Mouse (Mus musculus) MEL (cell line): ENCODE data around the gene Npas3. TPM values are rescaled to one million over a fixed set of nuclear protein-coding genes. Genes with fewer than 3 reads are reported as not detected.

Source experiments
- DNase-seq: peaks from one replicate; pipeline ENCODE4 v3.0.0; 2011; ENCODE audit warnings: low read depth, low spot score
- H3K27ac ChIP-seq: 2 replicates; pipeline ENCODE4 v1.5.1; 2012; ENCODE audit warnings: low read depth, mild to moderate bottlenecking, control low read depth, low read length, moderate library complexity; ENCODE audit not compliant: control insufficient read depth
- H3K27me3 ChIP-seq, 2 experiments: fragments of 150-350 bp in 1 of 2; sonication (generic) in 1 of 2; 2 replicates each; pipeline ENCODE4 v1.6.1; 2012; ENCODE audit warnings: low read length in 2 of 2, mild to moderate bottlenecking in 2 of 2, improper control_type of control experiment in 1 of 2, moderate library complexity in 1 of 2; ENCODE audit not compliant: insufficient read depth in 2 of 2, control insufficient read depth in 1 of 2
- H3K36me3 ChIP-seq, 2 experiments: 2 replicates each; pipeline ENCODE4 v1.6.1; 2012 to 2014; ENCODE audit warnings: low read length in 2 of 2, improper control_type of control experiment in 1 of 2, inconsistent platforms in 1 of 2, mild to moderate bottlenecking in 1 of 2; ENCODE audit not compliant: insufficient read depth in 2 of 2, control insufficient read depth in 1 of 2
- H3K4me1 ChIP-seq, 2 experiments: fragments of 150-350 bp in 1 of 2; sonication (generic) in 1 of 2; 2 replicates each; pipeline ENCODE4 v1.6.1; 2012; ENCODE audit warnings: low read length in 2 of 2, improper control_type of control experiment in 1 of 2, mild to moderate bottlenecking in 1 of 2; ENCODE audit not compliant: insufficient read depth in 2 of 2, control insufficient read depth in 1 of 2
- H3K4me3 ChIP-seq, 2 experiments: fragments of 150-350 bp in 1 of 2; sonication (generic) in 1 of 2; 2 replicates each; pipeline ENCODE4 v1.5.1; 2012; ENCODE audit warnings: low read depth in 2 of 2, low read length in 2 of 2, mild to moderate bottlenecking in 2 of 2, moderate library complexity in 2 of 2, control low read depth in 1 of 2, improper control_type of control experiment in 1 of 2; ENCODE audit not compliant: control insufficient read depth in 1 of 2, insufficient read depth in 1 of 2
- H3K79me2 ChIP-seq: 2 replicates; pipeline ENCODE4 v1.6.1; 2012; ENCODE audit warnings: mild to moderate bottlenecking, low read length, moderate library complexity; ENCODE audit not compliant: control insufficient read depth, poor library complexity, insufficient read depth
- H3K9ac ChIP-seq: 2 replicates; pipeline ENCODE4 v1.6.1; 2012; ENCODE audit warnings: low read depth, mild to moderate bottlenecking, control low read depth, low read length, moderate library complexity; ENCODE audit not compliant: control insufficient read depth, poor library complexity, severe bottlenecking
- H3K9me3 ChIP-seq: fragments of 150-350 bp; sonication (generic); replicated peaks from 2 replicates; pipeline ENCODE4 v1.6.1; 2012; ENCODE audit warnings: mild to moderate bottlenecking, low read length, improper control_type of control experiment, moderate library complexity; ENCODE audit not compliant: insufficient read depth
- CTCF ChIP-seq, 3 experiments: IDR thresholded peaks in 2 of 3; conservative IDR thresholded peaks in 1 of 3; 2 replicates each; pipeline ENCODE4 v1.5.1; 2011 to 2012; ENCODE audit warnings: low read length in 3 of 3, low read depth in 2 of 3, mild to moderate bottlenecking in 2 of 3, improper control_type of control experiment in 1 of 3, inconsistent platforms in 1 of 3, mixed read lengths in 1 of 3, moderate library complexity in 1 of 3; ENCODE audit not compliant: control insufficient read depth in 1 of 3, insufficient read depth in 1 of 3, poor library complexity in 1 of 3, severe bottlenecking in 1 of 3
- E2F4 ChIP-seq: IDR thresholded peaks from 2 replicates; pipeline ENCODE4 v1.6.1; 2011; ENCODE audit warnings: low read depth, low read length, improper control_type of control experiment, borderline replicate concordance
- ETS1 ChIP-seq: IDR thresholded peaks from 2 replicates; pipeline ENCODE4 v1.6.1; 2012; ENCODE audit warnings: low read depth, mild to moderate bottlenecking, inconsistent platforms, low read length, improper control_type of control experiment, moderate library complexity
- GATA1 ChIP-seq: IDR thresholded peaks from 2 replicates; pipeline ENCODE4 v1.6.1; 2011; ENCODE audit warnings: low read depth, low read length, improper control_type of control experiment
- JUND ChIP-seq: IDR thresholded peaks from 2 replicates; pipeline ENCODE4 v1.6.1; 2011; ENCODE audit warnings: low read depth, mild to moderate bottlenecking, improper control_type of control experiment, low read length
- KAT2A ChIP-seq: conservative IDR thresholded peaks from 2 replicates; pipeline ENCODE4 v1.6.1; 2012; ENCODE audit warnings: low read depth, low read length, improper control_type of control experiment, inconsistent platforms
- MAX ChIP-seq: IDR thresholded peaks from 2 replicates; pipeline ENCODE4 v1.6.1; 2011; ENCODE audit warnings: low read length, improper control_type of control experiment
- MAZ ChIP-seq: IDR thresholded peaks from 2 replicates; pipeline ENCODE4 v1.6.1; 2012; ENCODE audit warnings: low read depth, mild to moderate bottlenecking, inconsistent platforms, low read length, improper control_type of control experiment
- NELFE ChIP-seq: IDR thresholded peaks from 2 replicates; pipeline ENCODE4 v1.6.1; 2011; ENCODE audit warnings: low read depth, low read length, improper control_type of control experiment
- POLR2AphosphoS2 ChIP-seq: IDR thresholded peaks from 2 replicates; pipeline ENCODE4 v1.6.1; 2011; ENCODE audit warnings: low read length, improper control_type of control experiment
- RAD21 ChIP-seq: IDR thresholded peaks from 2 replicates; pipeline ENCODE4 v1.6.1; 2011; ENCODE audit warnings: mild to moderate bottlenecking, low read depth, low read length, improper control_type of control experiment
- RCOR1 ChIP-seq: IDR thresholded peaks from 2 replicates; pipeline ENCODE4 v1.6.1; 2012; ENCODE audit warnings: low read depth, mild to moderate bottlenecking, inconsistent platforms, low read length, improper control_type of control experiment
- SMC3 ChIP-seq: IDR thresholded peaks from 2 replicates; pipeline ENCODE4 v1.6.1; 2011; ENCODE audit warnings: low read depth, low read length, improper control_type of control experiment
- TAL1 ChIP-seq: IDR thresholded peaks from 2 replicates; pipeline ENCODE4 v1.6.1; 2012; ENCODE audit warnings: mild to moderate bottlenecking, inconsistent platforms, low read length, moderate library complexity, mixed read lengths
- TBP ChIP-seq: IDR thresholded peaks from 2 replicates; pipeline ENCODE4 v1.8.0; 2011; ENCODE audit warnings: low read depth, low read length, improper control_type of control experiment
- TCF12 ChIP-seq: IDR thresholded peaks from 2 replicates; pipeline ENCODE4 v1.6.1; 2014; ENCODE audit warnings: low read depth, mild to moderate bottlenecking, inconsistent platforms, low read length, improper control_type of control experiment, moderate library complexity
- UBTF ChIP-seq: IDR thresholded peaks from 2 replicates; pipeline ENCODE4 v1.6.1; 2012; ENCODE audit warnings: low read depth, mild to moderate bottlenecking, inconsistent platforms, low read length, improper control_type of control experiment, moderate library complexity, borderline replicate concordance; ENCODE audit not compliant: insufficient read depth
- USF2 ChIP-seq, 2 experiments: IDR thresholded peaks; 2 replicates each; pipeline ENCODE4 v1.6.1; 2011 to 2012; ENCODE audit warnings: improper control_type of control experiment in 2 of 2, low read length in 2 of 2, borderline replicate concordance in 1 of 2, inconsistent platforms in 1 of 2, low read depth in 1 of 2, mild to moderate bottlenecking in 1 of 2; ENCODE audit not compliant: insufficient read depth in 1 of 2
- ZC3H11A ChIP-seq: IDR thresholded peaks from 2 replicates; pipeline ENCODE4 v1.6.1; 2012; ENCODE audit warnings: low read depth, mild to moderate bottlenecking, inconsistent platforms, low read length, improper control_type of control experiment
- ZKSCAN1 ChIP-seq: IDR thresholded peaks from 2 replicates; pipeline ENCODE4 v1.6.1; 2012; ENCODE audit warnings: low read depth, mild to moderate bottlenecking, inconsistent platforms, low read length, improper control_type of control experiment, moderate library complexity
- polyA plus RNA-seq, 2 experiments: library from polyadenylated mRNA; stranded (reverse) in 1 of 2; unstranded in 1 of 2; fragments of >175 nt in 1 of 2; fragments of >200 nt in 1 of 2; gene quantifications; 2 replicates each; pipeline versions ENCODE4 v1.2.1 to v1.2.4; 2012; ENCODE audit warnings: low replicate concordance in 2 of 2, low read depth in 1 of 2; ENCODE audit not compliant: insufficient read length in 2 of 2, insufficient read depth in 1 of 2, missing spikeins in 1 of 2
- total RNA-seq: library from RNA; depleted of rRNA; stranded (reverse); fragments of 300-350 nt; gene quantifications from 2 replicates; pipeline ENCODE4 v1.2.3, GENCODE M21; 2012

The Npas3 gene
- total and polyA plus RNA-seq, 3 experiments: not detected

DNA sequence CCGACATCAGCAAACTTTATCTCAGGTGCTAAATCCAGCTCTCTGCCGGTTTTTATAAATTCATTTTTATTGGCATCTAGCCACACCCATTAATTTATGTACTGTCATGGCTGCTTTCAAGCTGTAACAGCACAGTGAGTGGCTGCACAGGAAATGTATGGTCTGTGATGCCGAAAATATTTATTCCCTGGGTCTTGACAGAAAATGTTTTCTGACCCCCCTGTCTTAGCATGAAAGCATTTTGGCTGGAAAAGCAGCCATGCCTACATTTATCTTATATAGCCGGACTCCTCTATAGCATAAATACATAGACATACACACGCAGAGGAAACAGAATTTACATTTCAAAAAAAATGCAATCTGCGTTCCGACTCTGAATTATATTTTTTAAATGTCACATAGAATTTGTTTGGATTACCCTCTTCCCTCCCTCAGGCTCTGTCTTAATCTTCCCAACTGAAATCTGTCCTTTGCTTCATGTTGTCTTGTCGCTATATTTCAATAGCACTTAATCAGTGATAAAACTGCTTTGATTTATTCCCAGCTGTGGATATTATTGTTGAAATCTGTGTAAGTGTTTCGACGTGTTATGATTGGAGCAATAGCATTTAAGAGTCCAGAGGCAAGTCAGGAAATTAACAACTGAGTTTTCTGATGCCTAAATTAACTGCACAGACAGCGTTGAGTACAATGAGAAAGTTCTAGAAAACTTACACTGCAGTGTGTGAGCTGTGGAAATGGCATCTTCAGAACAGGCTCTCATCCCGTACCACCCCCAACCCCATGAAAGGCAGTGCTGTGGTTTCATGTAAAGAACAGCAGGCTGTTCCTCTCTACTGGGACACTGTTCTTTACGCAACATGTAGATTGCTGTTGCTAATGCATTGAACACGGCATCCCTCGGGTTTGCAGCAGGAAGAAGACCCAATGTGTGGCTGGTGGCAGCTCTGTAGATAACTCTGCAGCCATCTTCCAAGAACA lies 474.5 kb downstream of the Npas3 start:
- Histone ChIP-seq H3K27ac (no peak overlapping the region), H3K4me1 (no peaks in the 10 kb centered on the region), H3K9ac (no peak overlapping the region)
- no peak for DNase-seq
- TF ChIP-seq NELFE: no peak
- no peak for TF ChIP-seq ZC3H11A
- TF ChIP-seq ETS1: no peak
- TF ChIP-seq USF2 (IDR thresholded peaks at IDR 0.05; ENCODE audit: borderline replicate concordance in 1 of 2, insufficient read depth in 1 of 2, low read depth in 1 of 2, low read length in 2 of 2): no peak
- no peak for TF ChIP-seq UBTF
- TF ChIP-seq E2F4: no peak
- TF ChIP-seq SMC3: no peak
- TF ChIP-seq KAT2A: no peak
- TF ChIP-seq MAZ: no peak
- TF ChIP-seq, all 39 proteins: peak for 0
- no peaks in the 10 kb centered on the region for H3K27me3 ChIP-seq
- no peaks in the 10 kb centered on the region for H3K79me2 ChIP-seq
- H3K4me3 ChIP-seq: no peak overlapping the region
- no peaks in the 10 kb centered on the region for H3K36me3 ChIP-seq
- H3K9me3 ChIP-seq: no peaks in the 10 kb centered on the region

DNA sequence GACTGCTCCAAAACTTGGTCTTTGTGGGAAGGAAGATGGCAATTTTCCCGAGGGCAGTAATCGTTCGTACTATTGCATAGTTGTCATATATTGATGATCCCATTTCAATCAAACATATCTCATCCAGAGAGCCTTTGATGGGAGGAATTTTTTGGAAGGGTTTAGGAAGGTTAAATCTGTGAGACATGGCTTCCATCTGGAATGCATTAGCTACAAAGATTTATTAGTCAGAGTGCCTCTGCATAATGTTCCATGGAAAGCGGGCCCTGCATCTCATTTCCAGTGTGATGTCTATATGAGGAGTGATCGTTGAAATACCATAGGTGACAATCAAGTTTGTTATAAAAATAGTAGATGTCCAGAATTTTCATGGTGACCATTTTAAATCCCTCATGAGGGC lies 480.8 kb downstream of the Npas3 start:
- no peaks in the 10 kb centered on the region for H3K79me2 ChIP-seq
- no peak overlapping the region for H3K27ac ChIP-seq
- no peaks in the 10 kb centered on the region for H3K4me1 ChIP-seq
- H3K36me3 ChIP-seq: no peaks in the 10 kb centered on the region
- no peaks in the 10 kb centered on the region for H3K9me3 ChIP-seq
- TF ChIP-seq POLR2AphosphoS2 (no peak), RCOR1 (no peak), MAX (no peak), JUND (no peak), GATA1 (no peak), TCF12 (no peak), RAD21 (no peak), TAL1 (no peak), CTCF (IDR thresholded peaks at IDR 0.05 in 2 of 3, conservative IDR thresholded peaks at IDR 0.05 in 1 of 3; ENCODE audit: control insufficient read depth in 1 of 3, insufficient read depth in 1 of 3, low read depth in 2 of 3, low read length in 3 of 3, poor library complexity in 1 of 3, severe bottlenecking in 1 of 3) (no peak), ETS1 (no peak), ZKSCAN1 (no peak), E2F4 (no peak), TBP (no peak)
- no peak overlapping the region for H3K9ac ChIP-seq
- no peak overlapping the region for H3K4me3 ChIP-seq
- no peaks in the 10 kb centered on the region for H3K27me3 ChIP-seq
- DNase-seq: no peak
